Mouse (Mus musculus) heart, embryonic 14.5 days (tissue): ENCODE measurements around the gene Mylpf. TPM values are rescaled to one million over a fixed set of nuclear protein-coding genes. Genes with fewer than 3 reads are reported as not detected.

ENCODE experiments used
- ATAC-seq: fragments of 200-750 bp; cut with Nextera tagmentation; 2 replicates; pipeline ENCODE4 v1.8.0; 2017; ENCODE audit warnings: low read depth, moderate TSS enrichment; ENCODE audit not compliant: insufficient number of reproducible peaks, insufficient read depth, low FRiP score
- H3K27ac ChIP-seq, 2 experiments: fragments of 200-500 bp in 1 of 2; fragments of 300-500 bp in 1 of 2; sonication (generic) in 1 of 2; replicated peaks in 1 of 2; 2 replicates each; pipeline ENCODE4 v1.5.1; 2012 to 2014; ENCODE audit warnings: low read depth in 2 of 2, low read length in 2 of 2, control low read depth in 1 of 2, mild to moderate bottlenecking in 1 of 2, mixed read lengths in 1 of 2; ENCODE audit not compliant: control insufficient read depth in 1 of 2, insufficient read depth in 1 of 2
- H3K27me3 ChIP-seq: fragments of 300-500 bp; sonication (generic); 2 replicates; pipeline ENCODE4 v1.6.1; 2014; ENCODE audit warnings: mild to moderate bottlenecking, low read length, control low read depth; ENCODE audit not compliant: control insufficient read depth, insufficient read depth
- H3K36me3 ChIP-seq: fragments of 300-500 bp; sonication (generic); 2 replicates; pipeline ENCODE4 v1.6.1; 2014; ENCODE audit warnings: mild to moderate bottlenecking, control low read depth, low read length, mixed read lengths; ENCODE audit not compliant: control insufficient read depth, insufficient read depth
- H3K4me1 ChIP-seq, 2 experiments: fragments of 200-500 bp in 1 of 2; fragments of 300-500 bp in 1 of 2; sonication (generic) in 1 of 2; 2 replicates each; pipeline ENCODE4 v1.6.1; 2012 to 2014; ENCODE audit warnings: low read length in 2 of 2, control low read depth in 1 of 2, mixed read lengths in 1 of 2; ENCODE audit not compliant: control insufficient read depth in 2 of 2, insufficient read depth in 2 of 2
- H3K4me2 ChIP-seq: fragments of 300-500 bp; sonication (generic); 2 replicates; pipeline ENCODE4 v1.6.1; 2014; ENCODE audit warnings: mild to moderate bottlenecking, low read length
- H3K4me3 ChIP-seq, 2 experiments: fragments of 200-500 bp in 1 of 2; fragments of 300-500 bp in 1 of 2; sonication (generic) in 1 of 2; 2 replicates each; pipeline ENCODE4 v1.5.1; 2012 to 2014; ENCODE audit warnings: low read length in 2 of 2, mild to moderate bottlenecking in 2 of 2, control low read depth in 1 of 2, low read depth in 1 of 2, moderate library complexity in 1 of 2; ENCODE audit not compliant: control insufficient read depth in 1 of 2, insufficient read depth in 1 of 2
- H3K9ac ChIP-seq: fragments of 300-500 bp; sonication (generic); 2 replicates; pipeline ENCODE4 v1.6.1; 2014; ENCODE audit warnings: mild to moderate bottlenecking, low read length
- H3K9me3 ChIP-seq: fragments of 300-500 bp; sonication (generic); 2 replicates; pipeline ENCODE4 v1.6.1; 2016; ENCODE audit warnings: low read length, control low read depth; ENCODE audit not compliant: control insufficient read depth
- WGBS: fragments of 180-500 bp; shearing (Covaris S2); extraction: QIAGEN DNeasy Blood & Tissue Kit; methylation state at CpG from one replicate; pipeline ENCODE4 v1.1.7; 2014; 5-methylcytosine and 5-hydroxymethylcytosine counted together
- polyA plus RNA-seq: library from polyadenylated mRNA; unstranded; fragments of >200 nt; fragmentation: Nextera tagmentation; extraction: Ambion mirVana; gene quantifications from 2 replicates; pipeline ENCODE4 v1.2.1, GENCODE M21; 2014

Gene Mylpf
- polyA plus RNA-seq, 1 experiment from 2014 or later = 14.9 TPM

DNA sequence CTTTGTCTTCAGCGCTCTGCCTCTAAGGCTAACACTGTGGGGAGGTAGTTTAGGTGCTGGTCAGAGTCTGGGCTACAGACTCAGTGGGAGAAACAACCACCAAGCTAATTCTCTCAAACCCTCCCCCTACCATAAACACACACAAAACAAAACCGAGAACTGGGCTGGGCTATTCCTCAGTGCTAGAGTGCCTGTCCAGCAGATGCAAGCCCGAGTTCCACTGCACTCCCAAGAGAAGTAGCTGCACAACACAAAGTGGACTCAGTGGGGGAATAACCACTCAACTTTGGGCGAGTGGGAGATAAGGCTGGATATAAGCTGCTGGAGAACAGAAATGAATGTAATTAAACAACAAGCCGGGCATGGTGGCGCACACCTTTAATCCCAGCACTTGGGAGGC, 18.0 kb upstream of the Mylpf start:
- 81% methylated on average over 6 of the region's 6 CpGs for WGBS
- Histone ChIP-seq H3K27me3 (no peaks in the 10 kb centered on the region), H3K4me1 (peaks cover 8 to 13% of the 10 kb centered on the region in 2 experiments), H3K4me2 (no peak overlapping the region), H3K36me3 (peaks cover 40% of the 10 kb centered on the region), H3K9ac (no peak overlapping the region), H3K9me3 (no peaks in the 10 kb centered on the region), H3K4me3 (no peak overlapping the region), H3K27ac (no peak overlapping the region)
- ATAC-seq = no peak

DNA sequence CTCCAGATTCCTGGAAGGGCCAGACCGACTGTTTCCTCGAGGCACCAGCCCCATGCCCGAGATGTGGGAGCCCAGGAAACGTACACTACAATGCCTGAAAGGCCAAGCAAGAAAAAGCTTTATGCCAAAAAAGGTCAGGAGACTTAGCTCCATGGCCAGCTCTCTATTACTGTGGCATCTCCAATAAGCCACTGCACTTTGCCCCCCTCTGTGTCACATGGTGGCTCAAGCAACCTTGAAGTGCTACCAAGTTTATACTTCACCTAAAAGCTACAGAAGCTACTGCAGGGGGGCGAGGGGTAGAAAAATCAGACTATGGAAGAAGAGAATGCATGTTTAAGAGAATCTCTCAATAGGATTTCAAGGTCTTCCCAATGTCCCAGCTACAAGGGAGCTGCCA, 15.7 kb upstream of the Mylpf start:
- Histone ChIP-seq H3K4me1 (peaks cover 16 to 19% of the 10 kb centered on the region in 2 experiments), H3K4me3 (no peak overlapping the region), H3K27ac (no peak overlapping the region), H3K9me3 (no peaks in the 10 kb centered on the region), H3K27me3 (no peaks in the 10 kb centered on the region), H3K36me3 (peaks cover 52% of the 10 kb centered on the region), H3K4me2 (no peak overlapping the region), H3K9ac (no peak overlapping the region)
- 93% methylated on average over 5 of the region's 5 CpGs for WGBS
- no peak for ATAC-seq

GRCm38 (mm10) chr7:127194011-127194632, 14.6 kb upstream of the Mylpf start:
- no peak overlapping the region; the same call in 1 of the 2 replicates for H3K9ac ChIP-seq
- no peak overlapping the region for H3K27ac ChIP-seq
- H3K4me2 ChIP-seq = peak overlapping the region; percentile 92; the same call in 1 of the 2 replicates
- no peaks in the 10 kb centered on the region for H3K27me3 ChIP-seq
- 90% methylated on average over 17 of the region's 17 CpGs for WGBS
- H3K4me1 ChIP-seq = peaks cover 16 to 19% of the 10 kb centered on the region in 2 experiments
- no peak for ATAC-seq
- no peaks in the 10 kb centered on the region for H3K9me3 ChIP-seq
- peaks cover 64% of the 10 kb centered on the region for H3K36me3 ChIP-seq
- peak overlapping the region in 1 of 2 experiments; percentile 81; a peak in 1 of 4 replicates for H3K4me3 ChIP-seq

DNA sequence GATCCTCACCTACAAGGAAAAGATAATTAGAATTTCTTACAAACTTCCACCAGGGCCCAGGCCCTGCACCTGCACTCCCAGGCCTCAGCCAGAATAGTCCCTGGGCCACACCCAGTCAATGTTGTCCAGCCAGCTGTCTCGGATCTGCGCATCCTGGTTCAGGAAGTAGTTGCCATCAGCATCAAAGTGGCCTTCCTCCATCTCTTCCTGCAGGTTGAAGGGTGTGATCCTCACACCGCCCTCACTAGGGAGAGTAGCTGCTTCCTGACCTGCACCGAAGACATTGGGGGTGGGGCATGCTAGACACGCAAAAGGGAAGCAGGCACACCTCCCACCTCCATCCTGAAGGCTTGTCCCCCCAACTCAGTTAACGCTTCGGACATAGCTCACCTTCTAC, 14.1 kb upstream of the Mylpf start:
- no peaks in the 10 kb centered on the region for H3K27me3 ChIP-seq
- H3K27ac ChIP-seq = peak overlapping the region; percentile 39 to 90; a peak in 2 of 4 replicates
- H3K4me1 ChIP-seq = peaks cover 16 to 19% of the 10 kb centered on the region in 2 experiments
- H3K9ac ChIP-seq = peak overlapping the region; percentile 86
- no peaks in the 10 kb centered on the region for H3K9me3 ChIP-seq
- no peak for ATAC-seq
- H3K4me3 ChIP-seq = peak overlapping the region; percentile 81 to 99
- peak overlapping the region; percentile 92 for H3K4me2 ChIP-seq
- WGBS = 68% methylated on average over 7 of the region's 7 CpGs
- H3K36me3 ChIP-seq = peaks cover 69% of the 10 kb centered on the region

DNA sequence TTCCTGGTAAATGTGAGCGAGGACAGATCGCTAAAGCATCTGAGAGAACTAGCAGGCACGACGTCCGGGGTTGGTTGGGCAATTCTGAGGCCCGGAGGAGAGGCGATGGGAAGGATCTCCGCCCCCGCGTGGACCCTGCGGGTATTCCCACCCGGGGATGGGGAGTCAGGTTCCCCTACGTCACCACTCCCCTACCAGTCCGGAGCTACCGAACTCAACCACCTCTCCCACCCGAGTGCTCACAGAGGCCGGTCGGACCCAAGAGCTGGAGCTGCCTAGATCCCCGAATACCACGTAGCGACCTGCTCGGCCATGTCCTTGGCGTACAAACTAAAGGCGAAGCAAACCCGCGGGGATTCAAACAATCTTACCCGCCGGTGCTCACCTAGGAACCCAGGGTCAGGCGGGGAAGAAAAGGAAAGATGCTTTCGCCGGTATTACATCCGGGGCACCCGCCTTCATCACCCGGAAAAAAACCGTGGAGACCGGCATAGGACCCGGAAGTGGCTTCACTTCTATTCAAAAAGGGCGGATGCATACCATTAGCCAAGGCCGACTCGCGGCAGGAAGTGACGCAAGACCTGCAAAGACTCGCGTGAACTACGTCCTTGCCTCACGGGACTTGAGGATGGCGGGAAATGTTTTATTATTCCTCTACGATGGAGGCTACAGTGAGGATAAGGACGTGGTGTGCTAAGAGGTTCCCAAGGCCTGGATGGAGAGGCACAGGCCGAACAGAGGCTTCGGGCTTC, 13.0 kb upstream of the Mylpf start, which contains the start of gene Cd2bp2:
TSS of gene Cd2bp2 (minus strand) at position 507 of the 752 bp plus-strand sequence.
- Histone ChIP-seq H3K9ac (peak within 1 kb of the TSS; percentile 86), H3K4me1 (peaks cover 16 to 19% of the 10 kb centered on the region in 2 experiments), H3K27ac (peak within 1 kb of the TSS; percentile 90 to 94), H3K36me3 (peaks cover 80% of the 10 kb centered on the region), H3K4me2 (peak within 1 kb of the TSS; percentile 92), H3K27me3 (no peaks in the 10 kb centered on the region), H3K9me3 (no peaks in the 10 kb centered on the region), H3K4me3 (peak within 1 kb of the TSS; percentile 81 to 99)
- peak; percentile 92 for ATAC-seq
- WGBS = under 1% methylated on average over 51 of the region's 51 CpGs

DNA sequence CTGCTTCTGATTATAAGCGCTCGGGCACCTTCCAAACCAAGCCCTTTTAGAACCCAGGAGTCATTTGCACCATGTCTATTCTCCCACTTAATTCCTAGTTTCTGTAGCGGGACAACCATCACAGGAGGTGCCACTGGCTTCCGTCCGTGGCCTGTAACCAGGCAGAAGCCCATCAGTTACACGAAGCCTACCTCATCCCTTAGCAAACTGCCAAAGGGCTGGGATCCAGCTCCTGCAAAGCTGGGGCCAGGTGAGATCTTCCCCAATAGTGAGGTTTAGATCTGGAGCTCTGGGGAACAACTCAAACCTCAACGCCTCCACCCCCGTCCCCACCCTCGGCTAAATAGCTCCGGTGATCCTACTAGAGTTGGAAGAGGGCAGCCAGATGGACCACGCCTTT, 12.2 kb upstream of the Mylpf start:
- H3K4me3 ChIP-seq = peak overlapping the region; percentile 78 to 81

GRCm38 (mm10) chr7:127206606-127207005, 2.1 kb upstream of the Mylpf start:
- WGBS = 50% methylated on average over 2 of the region's 2 CpGs
- no peaks in the 10 kb centered on the region for H3K9me3 ChIP-seq
- peak overlapping the region; percentile 92 for H3K4me3 ChIP-seq
- no peaks in the 10 kb centered on the region for H3K27me3 ChIP-seq
- no peak for ATAC-seq
- peaks cover 8 to 29% of the 10 kb centered on the region in 2 experiments for H3K4me1 ChIP-seq
- peak overlapping the region; percentile 97 for H3K9ac ChIP-seq
- peak overlapping the region; percentile 96 for H3K4me2 ChIP-seq
- H3K36me3 ChIP-seq = peaks cover 36% of the 10 kb centered on the region
- peak overlapping the region in 1 of 2 experiments; percentile 82; a peak in 1 of 4 replicates for H3K27ac ChIP-seq

More for the DNA sequence above, 12.2 kb upstream of the Mylpf start:
- 54% methylated on average over 11 of the region's 11 CpGs for WGBS
- peak overlapping the region; percentile 80 for H3K9ac ChIP-seq
- H3K36me3 ChIP-seq = peaks cover 82% of the 10 kb centered on the region
- H3K9me3 ChIP-seq = no peaks in the 10 kb centered on the region
- ATAC-seq = no peak
- peaks cover 16 to 19% of the 10 kb centered on the region in 2 experiments for H3K4me1 ChIP-seq
- H3K27ac ChIP-seq = peak overlapping the region; percentile 90 to 94
- H3K27me3 ChIP-seq = no peaks in the 10 kb centered on the region
- peak overlapping the region; percentile 92 for H3K4me2 ChIP-seq
